Mouse (Mus musculus): ENCODE data around the gene Atp5d. TPM values are rescaled to one million over a fixed set of nuclear protein-coding genes. Genes with fewer than 3 reads are reported as not detected.
A peak's percentile ranks its signal among the peaks of the same experiment; 100 is the strongest.

Gene Atp5d
- polyA plus RNA-seq, 1 experiment from 2014 or later, result 553 TPM

- Histone ChIP-seq H3K27ac (replicated peaks) (peak overlapping the region; percentile 89), H3K4me1 (peaks cover 80% of the 10 kb centered on the region), H3K9ac (replicated peaks) (peak overlapping the region; percentile 7; the same call in 1 of the 2 replicates), H3K4me2 (peak overlapping the region; percentile 78), H3K4me3 (replicated peaks) (0 out of 2 replicates have a peak overlapping the region, but pooled peaks have one; percentile 1), H3K27me3 (replicated peaks) (no peaks in the 10 kb centered on the region), H3K36me3 (peaks cover 44% of the 10 kb centered on the region), H3K9me3 (replicated peaks) (no peaks in the 10 kb centered on the region)
- no peak for ATAC-seq (ENCODE audit: low FRiP score)
- WGBS, result 13% methylated on average over 18 of the region's 18 CpGs
Observed at GRCm38 (mm10) chr10:80158307-80158986, 20.0 kb downstream of the Atp5d start.

- H3K36me3 ChIP-seq, result peaks cover 37% of the 10 kb centered on the region
- H3K9ac ChIP-seq (replicated peaks), result peak overlapping the region; percentile 52
- peak overlapping the region; percentile 44 for H3K4me3 ChIP-seq (replicated peaks)
- H3K27me3 ChIP-seq (replicated peaks), result no peaks in the 10 kb centered on the region
- ATAC-seq (ENCODE audit: low FRiP score), result peak; percentile 36; the same call in 1 of the 2 replicates
- WGBS, result 9% methylated on average over 12 of the region's 12 CpGs
- peak overlapping the region; percentile 89 for H3K27ac ChIP-seq (replicated peaks)
- peak overlapping the region; percentile 78 for H3K4me2 ChIP-seq
- peaks cover 79% of the 10 kb centered on the region for H3K4me1 ChIP-seq
- no peaks in the 10 kb centered on the region for H3K9me3 ChIP-seq (replicated peaks)
Observed at GRCm38 (mm10) chr10:80159021-80159560, 20.7 kb downstream of the Atp5d start.

- Histone ChIP-seq H3K9me3 (replicated peaks) (no peaks in the 10 kb centered on the region), H3K9ac (replicated peaks) (peak overlapping the region; percentile 52), H3K27me3 (replicated peaks) (no peaks in the 10 kb centered on the region), H3K4me1 (peaks cover 79% of the 10 kb centered on the region), H3K27ac (replicated peaks) (peak overlapping the region; percentile 89), H3K36me3 (peaks cover 30% of the 10 kb centered on the region), H3K4me3 (replicated peaks) (peak overlapping the region; percentile 44), H3K4me2 (peak overlapping the region; percentile 78)
- peak; percentile 89 for ATAC-seq (ENCODE audit: low FRiP score)
- under 1% methylated on average over 55 of the region's 55 CpGs for WGBS
Observed at GRCm38 (mm10) chr10:80159561-80160454, 21.4 kb downstream of the Atp5d start.

GRCm38 (mm10) chr10:80160455-80161371 lies 22.3 kb downstream of the Atp5d start:
- no peak for ATAC-seq (ENCODE audit: low FRiP score)
- peak overlapping the region; percentile 36 for H3K9ac ChIP-seq (replicated peaks)
- peak overlapping the region; percentile 78 for H3K4me2 ChIP-seq
- 2% methylated on average over 33 of the region's 33 CpGs for whole genome bisulfite sequencing
- peak overlapping the region; percentile 89 for H3K27ac ChIP-seq (replicated peaks)
- H3K27me3 ChIP-seq (replicated peaks), result no peaks in the 10 kb centered on the region
- H3K4me3 ChIP-seq (replicated peaks), result peak overlapping the region; percentile 44
- peaks cover 78% of the 10 kb centered on the region for H3K4me1 ChIP-seq
- H3K36me3 ChIP-seq, result peaks cover 21% of the 10 kb centered on the region
- no peaks in the 10 kb centered on the region for H3K9me3 ChIP-seq (replicated peaks)

- ATAC-seq (ENCODE audit: low FRiP score), result no peak
- Histone ChIP-seq H3K27me3 (replicated peaks) (no peaks in the 10 kb centered on the region), H3K36me3 (peaks cover 11% of the 10 kb centered on the region), H3K27ac (replicated peaks) (peak overlapping the region; percentile 89), H3K4me2 (peak overlapping the region; percentile 78), H3K4me3 (replicated peaks) (peak overlapping the region; percentile 44; the same call in 1 of the 2 replicates), H3K4me1 (peaks cover 81% of the 10 kb centered on the region), H3K9ac (replicated peaks) (peak overlapping the region; percentile 36; the same call in 1 of the 2 replicates), H3K9me3 (replicated peaks) (no peaks in the 10 kb centered on the region)
- 11% methylated on average over 7 of the region's 7 CpGs for WGBS
Observed at GRCm38 (mm10) chr10:80161522-80162242, 23.2 kb downstream of the Atp5d start.

GRCm38 (mm10) chr10:80162243-80162608 lies 23.8 kb downstream of the Atp5d start:
- Histone ChIP-seq H3K4me2 (no peak overlapping the region), H3K9me3 (replicated peaks) (no peaks in the 10 kb centered on the region), H3K27ac (replicated peaks) (peak overlapping the region; percentile 89), H3K9ac (replicated peaks) (no peak overlapping the region), H3K4me1 (peaks cover 81% of the 10 kb centered on the region), H3K36me3 (peaks cover 6% of the 10 kb centered on the region), H3K4me3 (replicated peaks) (no peak overlapping the region), H3K27me3 (replicated peaks) (no peaks in the 10 kb centered on the region)
- ATAC-seq (ENCODE audit: low FRiP score), result no peak
- WGBS, result 82% methylated on average over 3 of the region's 3 CpGs

- H3K9me3 ChIP-seq (replicated peaks), result no peaks in the 10 kb centered on the region
- no peak overlapping the region for H3K9ac ChIP-seq (replicated peaks)
- peaks cover 78% of the 10 kb centered on the region for H3K4me1 ChIP-seq
- peaks cover 3% of the 10 kb centered on the region; the same call in 1 of the 2 replicates for H3K36me3 ChIP-seq
- H3K27ac ChIP-seq (replicated peaks), result no peak overlapping the region
- no peak overlapping the region for H3K4me3 ChIP-seq (replicated peaks)
- ATAC-seq (ENCODE audit: low FRiP score), result no peak
- WGBS, result 76% methylated on average over 6 of the region's 6 CpGs
- no peaks in the 10 kb centered on the region for H3K27me3 ChIP-seq (replicated peaks)
- no peak overlapping the region for H3K4me2 ChIP-seq
Observed at GRCm38 (mm10) chr10:80162716-80163299, 24.4 kb downstream of the Atp5d start.

- ATAC-seq (ENCODE audit: low FRiP score), result no peak
- 77% methylated on average over 8 of the region's 8 CpGs for WGBS
- H3K4me1 ChIP-seq, result peaks cover 74% of the 10 kb centered on the region
- no peaks in the 10 kb centered on the region for H3K9me3 ChIP-seq (replicated peaks)
- H3K9ac ChIP-seq (replicated peaks), result peak overlapping the region; percentile 67; the same call in 1 of the 2 replicates
- no peaks in the 10 kb centered on the region for H3K36me3 ChIP-seq
- no peaks in the 10 kb centered on the region for H3K27me3 ChIP-seq (replicated peaks)
- peak overlapping the region; percentile 90 for H3K27ac ChIP-seq (replicated peaks)
- peak overlapping the region; percentile 48; the same call in 1 of the 2 replicates for H3K4me3 ChIP-seq (replicated peaks)
- H3K4me2 ChIP-seq, result peak overlapping the region; percentile 96
Observed at GRCm38 (mm10) chr10:80163721-80164120, 25.3 kb downstream of the Atp5d start.

GRCm38 (mm10) chr10:80164161-80164997 lies 25.9 kb downstream of the Atp5d start:
- 8% methylated on average over 43 of the region's 44 CpGs for WGBS
- ATAC-seq (ENCODE audit: low FRiP score), result peak; percentile 1; the same call in 1 of the 2 replicates
- H3K9me3 ChIP-seq (replicated peaks), result no peaks in the 10 kb centered on the region
- no peaks in the 10 kb centered on the region for H3K27me3 ChIP-seq (replicated peaks)
- no peaks in the 10 kb centered on the region for H3K36me3 ChIP-seq
- H3K9ac ChIP-seq (replicated peaks), result peak overlapping the region; percentile 67
- H3K4me2 ChIP-seq, result peak overlapping the region; percentile 96
- peak overlapping the region; percentile 90 for H3K27ac ChIP-seq (replicated peaks)
- H3K4me3 ChIP-seq (replicated peaks), result peak overlapping the region; percentile 48
- H3K4me1 ChIP-seq, result peaks cover 74% of the 10 kb centered on the region
